Mouse (Mus musculus): Measurements from ENCODE around the gene Vmn1r32.

The Vmn1r32 gene

GRCm38 (mm10) chr6:66559996-66560395 is at the start of gene Vmn1r32:
TSS of gene Vmn1r32 (minus strand) at chr6:66560096.
- DNase-seq: no peak

- no peak for DNase-seq
These were observed 35.9 kb upstream of the Vmn1r32 start for GRCm38 (mm10) chr6:66595804-66596203.

GRCm38 (mm10) chr6:66535966-66536365 is 23.9 kb downstream of the Vmn1r32 start:
- no peak for DNase-seq

GRCm38 (mm10) chr6:66535028-66535862 is 24.7 kb downstream of the Vmn1r32 start, which contains the start of gene Mad2l1:
TSS of gene Mad2l1 (plus strand) at chr6:66535390.
- peak; percentile 99 for DNase-seq

- no peak for DNase-seq
These were observed 25.4 kb downstream of the Vmn1r32 start for GRCm38 (mm10) chr6:66534366-66534941.

- no peak for DNase-seq
These were observed 26.7 kb downstream of the Vmn1r32 start for GRCm38 (mm10) chr6:66533241-66533640.

- no peak for DNase-seq
These were observed 31.5 kb downstream of the Vmn1r32 start for GRCm38 (mm10) chr6:66528386-66528785.

GRCm38 (mm10) chr6:66516368-66516767 is 43.5 kb downstream of the Vmn1r32 start:
- DNase-seq: no peak
